Mouse (Mus musculus) limb, embryonic 10.5 days (tissue): ENCODE data around the gene Parp3. TPM values are rescaled to one million over a fixed set of nuclear protein-coding genes. Genes with fewer than 3 reads are reported as not detected.

Source experiments
- DNase-seq: peaks from one replicate; pipeline ENCODE4 v3.0.0-alpha.2; 2017; ENCODE audit warnings: low spot score
- H3K27ac ChIP-seq: fragments of 300-500 bp; sonication (generic); 2 replicates; pipeline ENCODE4 v1.5.1; 2016; ENCODE audit warnings: mild to moderate bottlenecking
- H3K27me3 ChIP-seq: fragments of 300-500 bp; sonication (generic); 2 replicates; pipeline ENCODE4 v1.6.1; 2016; ENCODE audit warnings: low read depth, mild to moderate bottlenecking; ENCODE audit not compliant: poor library complexity, severe bottlenecking
- H3K36me3 ChIP-seq: fragments of 300-500 bp; sonication (generic); 2 replicates; pipeline ENCODE4 v1.6.1; 2016; ENCODE audit warnings: mild to moderate bottlenecking, moderate library complexity
- H3K4me1 ChIP-seq: fragments of 300-500 bp; sonication (generic); 2 replicates; pipeline ENCODE4 v1.6.1; 2016
- H3K4me3 ChIP-seq: fragments of 300-500 bp; sonication (generic); 2 replicates; pipeline ENCODE4 v1.5.1; 2016; ENCODE audit warnings: mild to moderate bottlenecking, moderate library complexity
- H3K9me3 ChIP-seq: fragments of 300-500 bp; sonication (generic); replicated peaks from 2 replicates; pipeline ENCODE4 v1.6.1; 2016; ENCODE audit warnings: mild to moderate bottlenecking
- WGBS: fragments of 180-500 bp; shearing (Covaris S2); methylation state at CpG from one replicate; pipeline ENCODE4 v1.1.7; 2016; 5-methylcytosine and 5-hydroxymethylcytosine counted together
- polyA plus RNA-seq: library from polyadenylated mRNA; unstranded; fragments of >200 nt; fragmentation: Nextera tagmentation; extraction: Ambion mirVana; gene quantifications from 2 replicates; pipeline ENCODE4 v1.2.1, GENCODE M21; 2016

The Parp3 gene
- polyA plus RNA-seq, 1 experiment from 2014 or later, result 2.3 TPM

GRCm38 (mm10) chr9:106430015-106430264 lies 46.8 kb downstream of the Parp3 start:
- Histone ChIP-seq H3K27me3 (no peaks in the 10 kb centered on the region), H3K36me3 (peaks cover 46% of the 10 kb centered on the region), H3K27ac (peak overlapping the region; percentile 97), H3K4me1 (peaks cover 20% of the 10 kb centered on the region), H3K4me3 (peak overlapping the region; percentile 89), H3K9me3 (no peaks in the 10 kb centered on the region)
- DNase-seq, result no peak
- 3% methylated on average over 4 of the region's 4 CpGs for WGBS

GRCm38 (mm10) chr9:106429221-106430014 lies 47.3 kb downstream of the Parp3 start, which contains the start of gene Rpl29:
Gene Rpl29, plus strand, starts transcription at chr9:106429454.
- peak; percentile 90 for DNase-seq
- WGBS, result under 1% methylated on average over 55 of the region's 55 CpGs
- Histone ChIP-seq H3K27me3 (no peaks in the 10 kb centered on the region), H3K9me3 (no peaks in the 10 kb centered on the region), H3K4me3 (peak within 1 kb of the TSS; percentile 89), H3K4me1 (peaks cover 20% of the 10 kb centered on the region), H3K36me3 (peaks cover 42% of the 10 kb centered on the region), H3K27ac (peak within 1 kb of the TSS; percentile 97)

GRCm38 (mm10) chr9:106428719-106429220 lies 48.0 kb downstream of the Parp3 start:
- H3K4me1 ChIP-seq, result peaks cover 20% of the 10 kb centered on the region
- H3K36me3 ChIP-seq, result peaks cover 35% of the 10 kb centered on the region
- 28% methylated on average over 11 of the region's 11 CpGs for WGBS
- peak overlapping the region; percentile 97 for H3K27ac ChIP-seq
- no peaks in the 10 kb centered on the region for H3K27me3 ChIP-seq
- H3K9me3 ChIP-seq, result no peaks in the 10 kb centered on the region
- no peak for DNase-seq
- H3K4me3 ChIP-seq, result peak overlapping the region; percentile 89

- Histone ChIP-seq H3K4me1 (peaks cover 52% of the 10 kb centered on the region), H3K27ac (peak overlapping the region; percentile 80; the same call in 1 of the 2 replicates), H3K9me3 (no peaks in the 10 kb centered on the region), H3K27me3 (peaks cover 11% of the 10 kb centered on the region), H3K4me3 (peak overlapping the region; percentile 32; the same call in 1 of the 2 replicates), H3K36me3 (no peaks in the 10 kb centered on the region)
- DNase-seq, result peak; percentile 92
- 0% methylated on average over 3 of the region's 3 CpGs for WGBS
These were observed 54.9 kb downstream of the Parp3 start for GRCm38 (mm10) chr9:106421865-106422160.

GRCm38 (mm10) chr9:106421033-106421864 lies 55.5 kb downstream of the Parp3 start:
- Histone ChIP-seq H3K27me3 (peaks cover 11% of the 10 kb centered on the region), H3K9me3 (no peaks in the 10 kb centered on the region), H3K4me3 (peak overlapping the region; percentile 32; the same call in 1 of the 2 replicates), H3K27ac (peak overlapping the region; percentile 80), H3K36me3 (no peaks in the 10 kb centered on the region), H3K4me1 (peaks cover 52% of the 10 kb centered on the region)
- 10% methylated on average over 18 of the region's 18 CpGs for WGBS
- DNase-seq, result peak; percentile 56

GRCm38 (mm10) chr9:106420608-106421007 lies 56.1 kb downstream of the Parp3 start:
- H3K27me3 ChIP-seq, result peaks cover 11% of the 10 kb centered on the region
- 0% methylated on average over 2 of the region's 2 CpGs for WGBS
- H3K36me3 ChIP-seq, result no peaks in the 10 kb centered on the region
- H3K9me3 ChIP-seq, result no peaks in the 10 kb centered on the region
- peak overlapping the region; percentile 80 for H3K27ac ChIP-seq
- H3K4me3 ChIP-seq, result peak overlapping the region; percentile 32
- no peak for DNase-seq
- peaks cover 52% of the 10 kb centered on the region for H3K4me1 ChIP-seq

Other genes with a start within 250 kb of the Parp3 start
- gene Alas1, start 228.3 kb downstream of the Parp3 start, polyA plus RNA-seq, result 62.8 and 77.9 TPM in 2 replicates
- 42.9 and 43.9 TPM in 2 replicates for gene Poc1a, start 195.9 kb downstream of the Parp3 start, polyA plus RNA-seq
- 43.1 and 44.9 TPM in 2 replicates for gene Dusp7, start 108.3 kb downstream of the Parp3 start, polyA plus RNA-seq
- gene Rpl29, start 47.5 kb downstream of the Parp3 start, polyA plus RNA-seq, result 1,033 and 1,267 TPM in 2 replicates
- 49.4 and 52.8 TPM in 2 replicates for gene Acy1, start 38.6 kb downstream of the Parp3 start, polyA plus RNA-seq
- 5.9 and 7.6 TPM in 2 replicates for gene Abhd14b, start 29.5 kb downstream of the Parp3 start, polyA plus RNA-seq
- gene Abhd14a, start 29.3 kb downstream of the Parp3 start, polyA plus RNA-seq, result 45.0 and 46.9 TPM in 2 replicates
- gene Pcbp4, start 23.7 kb downstream of the Parp3 start, polyA plus RNA-seq, result 275 and 316 TPM in 2 replicates
- 0.16 and 0.59 TPM in 2 replicates for gene Gpr62, start 11.0 kb downstream of the Parp3 start, polyA plus RNA-seq
- 81.6 and 110 TPM in 2 replicates for gene Rrp9, start 986 bp downstream of the Parp3 start, polyA plus RNA-seq
- not detected in 2 replicates for gene Iqcf1, start 23.0 kb upstream of the Parp3 start, polyA plus RNA-seq
- gene Iqcf5, start 37.6 kb upstream of the Parp3 start, polyA plus RNA-seq, result not detected in 2 replicates
- gene Iqcf3, start 84.7 kb upstream of the Parp3 start, polyA plus RNA-seq, result not detected in 2 replicates
- gene Iqcf4, start 94.0 kb upstream of the Parp3 start, polyA plus RNA-seq, result not detected in 2 replicates
- gene Iqcf6, start 149.6 kb upstream of the Parp3 start, polyA plus RNA-seq, result not detected in 2 replicates
- not detected in 2 replicates for gene Grm2, start 179.1 kb upstream of the Parp3 start, polyA plus RNA-seq
- 22.9 and 32.1 TPM in 2 replicates for gene Tex264, start 209.0 kb upstream of the Parp3 start, polyA plus RNA-seq